Mouse (Mus musculus) liver, embryonic 14.5 days (tissue): ENCODE measurements around the gene Map4k2.

Experiments
- CTCF ChIP-seq: IDR thresholded peaks from 2 replicates; pipeline ENCODE4 v1.5.1; 2016; ENCODE audit warnings: antibody characterized with exemption, low read depth, control low read depth
- EP300 ChIP-seq: IDR thresholded peaks from 2 replicates; pipeline ENCODE4 v1.6.1; 2016; ENCODE audit warnings: antibody characterized with exemption, low read depth

DNA sequence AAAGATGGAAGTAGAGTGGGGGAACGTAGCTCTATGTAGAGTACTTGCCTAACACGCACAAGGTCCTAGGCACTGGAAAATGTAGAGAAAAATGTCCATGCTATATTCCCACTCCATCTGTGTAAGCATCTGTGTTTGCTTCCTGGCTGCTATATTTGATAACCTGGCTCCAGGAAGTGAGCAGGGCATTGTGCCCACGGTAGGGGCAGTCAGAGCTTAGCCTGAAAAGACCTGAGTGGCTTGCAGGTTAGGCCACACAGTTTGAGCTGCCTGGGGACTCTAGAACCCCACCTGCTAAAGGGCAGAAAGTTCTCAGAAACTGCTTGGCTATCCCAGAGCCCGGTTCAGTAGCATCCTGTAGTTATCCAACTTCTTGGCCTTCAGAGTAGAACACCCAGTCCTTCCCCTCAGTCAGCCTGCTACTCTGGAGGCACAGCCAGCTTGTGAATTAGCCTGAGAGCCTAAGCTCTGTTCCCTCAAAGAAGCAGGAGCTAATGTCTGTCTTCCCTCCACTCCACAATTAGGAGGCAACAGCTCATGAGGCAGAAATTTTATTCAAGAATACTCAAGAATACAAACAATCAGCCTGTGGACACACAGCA lies 41.5 kb downstream of the Map4k2 start:
- TF ChIP-seq EP300, result no peak
- no peak for TF ChIP-seq CTCF
